Mouse (Mus musculus): ENCODE measurements around the gene Mef2c.

Gene Mef2c

GRCm38 (mm10) chr13:83572469-83572868 is 68.6 kb downstream of the Mef2c start:
- no peak for DNase-seq (ENCODE audit: low spot score in 2 of 2)

GRCm38 (mm10) chr13:83573327-83573726 is 69.5 kb downstream of the Mef2c start:
- DNase-seq (ENCODE audit: low spot score in 2 of 2), result no peak

GRCm38 (mm10) chr13:83573855-83574583 is 70.2 kb downstream of the Mef2c start:
- no peak for DNase-seq (ENCODE audit: low spot score in 2 of 2)

GRCm38 (mm10) chr13:83574866-83575265 is 71.0 kb downstream of the Mef2c start:
- DNase-seq (ENCODE audit: low spot score in 2 of 2), result no peak

- no peak for DNase-seq (ENCODE audit: low spot score in 2 of 2)
Measured at GRCm38 (mm10) chr13:83579410-83579809, 75.6 kb downstream of the Mef2c start.

GRCm38 (mm10) chr13:83580856-83581255 is 77.0 kb downstream of the Mef2c start:
- no peak for DNase-seq (ENCODE audit: low spot score in 2 of 2)

- no peak for DNase-seq (ENCODE audit: low spot score in 2 of 2)
Measured at GRCm38 (mm10) chr13:83582564-83582963, 78.7 kb downstream of the Mef2c start.

GRCm38 (mm10) chr13:83583881-83584280 is 80.0 kb downstream of the Mef2c start:
- DNase-seq (ENCODE audit: low spot score in 2 of 2), result no peak

GRCm38 (mm10) chr13:83585359-83585758 is 81.5 kb downstream of the Mef2c start:
- no peak for DNase-seq (ENCODE audit: low spot score in 2 of 2)

- DNase-seq (ENCODE audit: low spot score in 2 of 2), result peak in 1 of 2 experiments; percentile 61
Measured at GRCm38 (mm10) chr13:83588186-83588585, 84.4 kb downstream of the Mef2c start.

GRCm38 (mm10) chr13:83590886-83591285 is 87.1 kb downstream of the Mef2c start:
- DNase-seq (ENCODE audit: low spot score in 2 of 2), result no peak

- DNase-seq (ENCODE audit: low spot score in 2 of 2), result no peak
Measured at GRCm38 (mm10) chr13:83595429-83595828, 91.6 kb downstream of the Mef2c start.

- no peak for DNase-seq (ENCODE audit: low spot score in 2 of 2)
Measured at GRCm38 (mm10) chr13:83596989-83597738, 93.3 kb downstream of the Mef2c start.

- DNase-seq (ENCODE audit: low spot score in 2 of 2), result no peak
Measured at GRCm38 (mm10) chr13:83597739-83598210, 93.9 kb downstream of the Mef2c start.

GRCm38 (mm10) chr13:83600301-83600700 is 96.5 kb downstream of the Mef2c start:
- no peak for DNase-seq (ENCODE audit: low spot score in 2 of 2)

GRCm38 (mm10) chr13:83601741-83602140 is 97.9 kb downstream of the Mef2c start:
- DNase-seq (ENCODE audit: low spot score in 2 of 2), result no peak

GRCm38 (mm10) chr13:83603373-83604265 is 99.8 kb downstream of the Mef2c start:
- peak in 1 of 2 experiments; percentile 66 for DNase-seq (ENCODE audit: low spot score in 2 of 2)

GRCm38 (mm10) chr13:83604320-83604719 is 100.5 kb downstream of the Mef2c start:
- DNase-seq (ENCODE audit: low spot score in 2 of 2), result no peak

GRCm38 (mm10) chr13:83604785-83605184 is 101.0 kb downstream of the Mef2c start:
- DNase-seq (ENCODE audit: low spot score in 2 of 2), result no peak

GRCm38 (mm10) chr13:83607883-83608581 is 104.2 kb downstream of the Mef2c start:
- DNase-seq (ENCODE audit: low spot score in 2 of 2), result peak in 1 of 2 experiments; percentile 65

- no peak for DNase-seq (ENCODE audit: low spot score in 2 of 2)
Measured at GRCm38 (mm10) chr13:83608851-83609516, 105.2 kb downstream of the Mef2c start.
